Mouse (Mus musculus): ENCODE data around the gene Akap7. TPM values are rescaled to one million over a fixed set of nuclear protein-coding genes. Genes with fewer than 3 reads are reported as not detected.

Akap7 gene
- total RNA-seq (2015) (15.5 and 20.1 TPM in 2 replicates), total RNA-seq (2017) (18.5 and 18.8 TPM in 2 replicates)

DNA sequence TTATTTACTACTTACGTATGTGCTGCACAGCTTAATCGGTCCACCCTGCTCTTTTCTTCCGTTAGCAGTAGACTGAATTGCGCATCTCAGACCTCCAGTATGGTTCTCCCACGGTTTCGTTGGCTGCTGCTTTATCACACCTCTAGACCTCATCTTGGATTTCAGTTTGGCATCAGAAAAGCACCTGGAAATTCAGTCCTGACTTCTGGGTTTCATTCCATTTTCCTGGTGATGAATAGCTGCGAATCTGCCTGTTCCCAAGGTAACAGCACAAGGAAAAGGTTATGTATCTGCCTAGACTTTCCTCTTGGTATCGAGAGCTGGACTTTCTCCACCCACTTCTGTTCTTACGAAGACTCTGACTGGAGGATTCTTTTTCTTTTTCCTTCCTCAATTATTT lies at the start of gene Akap7:
Gene Akap7 (minus strand): TSS at position 101 of the 400 bp plus-strand sequence.
- ATAC-seq (ENCODE audit: poor library complexity, severe bottlenecking), result no peak

DNA sequence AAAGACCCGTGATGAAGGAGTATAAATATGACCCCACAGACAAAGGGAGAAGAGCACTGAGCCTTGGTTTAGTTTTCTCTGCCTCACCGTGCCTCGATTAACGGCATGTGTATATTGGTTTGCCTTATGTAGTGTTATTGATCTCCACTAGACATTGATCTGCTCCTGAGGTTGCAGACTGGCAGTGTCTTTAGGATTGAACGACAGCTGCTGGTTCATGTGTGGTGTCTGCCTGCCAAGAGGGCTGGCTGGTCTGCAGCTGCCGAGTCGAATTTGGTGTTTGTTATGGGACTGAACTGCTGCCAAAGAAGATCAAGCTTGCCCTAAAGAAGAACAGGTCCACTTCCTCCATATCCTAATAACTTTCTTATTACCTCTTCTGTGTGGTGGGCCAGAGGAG lies 46.7 kb upstream of the Akap7 start:
- no peak for ATAC-seq (ENCODE audit: poor library complexity, severe bottlenecking)

GRCm38 (mm10) chr10:25353941-25354340 lies 46.3 kb upstream of the Akap7 start:
- no peak for ATAC-seq (ENCODE audit: poor library complexity, severe bottlenecking)

- no peak for ATAC-seq (ENCODE audit: poor library complexity, severe bottlenecking)
These were observed 35.1 kb upstream of the Akap7 start for GRCm38 (mm10) chr10:25342801-25343200.

- ATAC-seq (ENCODE audit: poor library complexity, severe bottlenecking), result no peak
These were observed 33.0 kb upstream of the Akap7 start for GRCm38 (mm10) chr10:25340675-25341074.

DNA sequence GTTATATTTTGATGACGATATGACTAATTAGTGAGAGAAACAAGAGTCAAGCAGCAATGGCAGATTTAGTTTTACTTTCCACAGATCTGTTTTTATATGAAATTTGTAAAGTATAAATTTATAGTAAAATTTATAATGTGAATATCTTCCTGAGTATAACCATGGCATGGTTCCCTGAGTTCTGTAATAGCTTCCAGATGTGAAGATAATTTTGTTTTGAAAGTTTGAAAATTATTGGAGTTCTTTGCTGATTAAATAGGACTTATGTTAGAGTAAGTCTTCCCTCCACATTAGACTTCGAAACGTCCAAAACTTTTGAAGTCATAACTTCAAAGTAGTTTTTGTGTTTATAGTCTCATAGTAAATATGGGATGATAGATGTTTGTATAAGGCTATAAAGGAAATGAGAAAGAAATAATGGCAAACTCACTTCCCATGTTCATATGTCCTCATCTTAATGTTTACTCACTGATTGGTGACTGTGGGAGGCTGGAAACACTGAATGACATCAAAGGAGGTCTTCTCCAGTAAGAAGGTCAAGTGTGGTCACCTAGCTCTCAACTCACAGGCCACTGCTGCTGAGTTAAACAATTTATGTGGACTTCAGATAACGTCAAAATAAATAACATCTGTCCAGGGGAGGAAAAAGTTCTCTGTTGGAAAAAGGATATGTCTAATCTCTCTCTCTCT lies 25.9 kb upstream of the Akap7 start:
- ATAC-seq (ENCODE audit: poor library complexity, severe bottlenecking), result no peak

GRCm38 (mm10) chr10:25331321-25332049 lies 23.8 kb upstream of the Akap7 start:
- ATAC-seq (ENCODE audit: poor library complexity, severe bottlenecking), result peak; percentile 98

- no peak for ATAC-seq (ENCODE audit: poor library complexity, severe bottlenecking)
These were observed 22.4 kb upstream of the Akap7 start for GRCm38 (mm10) chr10:25330094-25330493.

DNA sequence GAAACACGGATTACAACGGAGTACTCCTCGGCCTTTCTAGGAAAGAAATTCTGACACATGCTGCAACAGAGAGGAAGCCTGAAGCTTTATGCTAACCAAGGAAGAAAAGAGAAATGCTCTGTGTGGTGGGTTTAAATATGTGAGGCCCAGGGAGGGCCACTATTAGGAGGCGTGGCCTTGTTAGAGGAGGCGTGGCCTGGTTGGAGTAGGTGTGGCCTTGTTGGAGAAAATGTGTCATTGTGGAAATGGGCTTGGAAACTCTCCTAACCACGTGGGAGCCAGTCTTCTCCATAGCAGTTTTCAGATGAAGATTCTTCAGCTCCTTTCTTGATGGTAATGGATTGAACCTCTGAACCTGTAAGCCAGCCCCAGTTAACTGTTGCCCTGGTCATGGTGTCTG lies 19.8 kb upstream of the Akap7 start:
- no peak for ATAC-seq (ENCODE audit: poor library complexity, severe bottlenecking)

GRCm38 (mm10) chr10:25325690-25326089 lies 18.0 kb upstream of the Akap7 start:
- ATAC-seq (ENCODE audit: poor library complexity, severe bottlenecking), result no peak

GRCm38 (mm10) chr10:25321198-25321597 lies 13.5 kb upstream of the Akap7 start:
- ATAC-seq (ENCODE audit: poor library complexity, severe bottlenecking), result peak; percentile 66

GRCm38 (mm10) chr10:25319531-25319930 lies 11.9 kb upstream of the Akap7 start:
- no peak for ATAC-seq (ENCODE audit: poor library complexity, severe bottlenecking)

GRCm38 (mm10) chr10:25318405-25318804 lies 10.7 kb upstream of the Akap7 start:
- ATAC-seq (ENCODE audit: poor library complexity, severe bottlenecking), result peak; percentile 95

DNA sequence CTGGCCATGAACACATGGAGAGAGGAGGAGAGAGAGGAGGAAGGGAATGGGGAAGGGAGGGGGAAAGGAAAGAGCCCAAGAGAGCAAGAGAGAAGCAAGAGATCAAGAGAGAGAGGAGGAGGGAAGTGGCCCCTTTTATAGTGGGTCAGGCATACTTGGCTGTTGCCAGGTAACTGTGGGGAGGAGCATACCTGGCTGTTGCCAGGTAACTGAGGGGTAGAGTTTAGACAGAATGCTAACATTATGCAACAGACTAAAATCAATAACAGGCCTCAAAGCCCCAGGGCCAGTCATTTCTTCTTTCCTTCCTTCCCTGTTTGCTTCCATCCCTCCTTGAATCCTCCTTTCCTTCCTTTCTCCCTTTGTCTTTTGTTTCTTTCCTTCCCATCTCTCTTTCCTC lies 10.0 kb upstream of the Akap7 start:
- no peak for ATAC-seq (ENCODE audit: poor library complexity, severe bottlenecking)

DNA sequence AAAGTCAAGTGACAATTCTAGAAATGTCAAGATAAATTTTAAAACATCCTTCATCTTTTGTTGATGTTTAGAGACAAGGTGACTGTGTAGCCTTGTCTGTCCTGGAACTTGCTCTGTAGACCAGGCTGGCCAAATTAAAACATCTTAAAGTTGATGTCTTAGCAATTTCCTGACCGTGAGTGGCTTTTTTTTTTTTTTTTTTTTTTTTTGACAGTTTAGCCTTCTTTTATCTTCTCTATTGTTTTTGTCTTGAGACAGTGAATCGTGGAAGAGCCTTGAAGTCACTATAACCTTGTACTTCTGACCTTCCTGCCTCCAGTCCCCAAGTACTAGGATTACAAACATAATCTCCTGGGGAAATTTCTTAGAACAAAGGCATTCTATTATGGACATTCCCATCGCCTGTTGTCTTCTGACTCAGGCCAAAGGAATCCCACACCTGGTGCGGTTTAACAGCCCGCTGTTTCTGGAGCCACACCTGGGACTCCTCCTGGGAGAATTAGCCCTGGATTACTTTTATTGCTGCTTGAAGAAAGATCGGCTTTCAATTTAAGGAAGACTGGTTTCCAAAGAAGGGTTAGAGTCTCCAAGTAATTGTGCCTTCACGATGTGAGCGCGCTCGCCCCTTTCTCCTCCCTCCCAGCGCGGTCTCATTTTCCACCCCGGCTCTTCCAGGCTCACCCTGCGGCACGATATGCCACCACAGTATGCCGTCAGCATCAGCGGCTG lies 6.3 kb upstream of the Akap7 start:
- ATAC-seq (ENCODE audit: poor library complexity, severe bottlenecking), result no peak

DNA sequence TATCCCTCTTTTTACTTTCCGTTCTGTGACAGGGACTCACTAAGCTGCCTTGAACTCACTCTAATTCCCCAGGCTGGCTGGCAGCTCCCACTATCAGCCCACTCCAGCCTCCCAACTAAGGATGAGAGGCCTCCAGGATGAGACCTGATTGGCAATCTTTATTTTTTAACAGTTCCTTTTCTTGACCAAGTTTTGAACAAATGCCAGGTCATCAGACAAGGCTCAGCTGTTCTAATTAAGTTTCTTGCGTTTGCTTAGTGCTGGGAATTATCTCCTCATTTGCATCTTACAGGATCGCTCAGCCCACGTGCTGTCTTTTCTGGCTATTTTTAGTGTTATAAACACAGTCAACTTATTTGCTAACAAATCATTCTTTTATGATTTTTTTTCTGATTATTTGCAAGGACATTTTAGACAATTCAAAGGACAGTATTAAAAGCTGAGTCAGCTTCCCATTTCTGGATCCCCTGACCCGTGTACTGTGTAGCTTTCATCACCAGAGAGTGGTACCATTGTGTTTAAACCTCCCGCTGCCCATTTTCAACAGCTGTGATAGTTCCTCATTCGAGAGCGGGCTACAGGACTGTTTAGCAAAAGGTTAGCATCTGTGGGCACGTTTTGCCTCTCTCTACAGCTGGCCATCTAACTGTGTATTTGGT lies 4.0 kb upstream of the Akap7 start:
- ATAC-seq (ENCODE audit: poor library complexity, severe bottlenecking), result peak; percentile 89

GRCm38 (mm10) chr10:25310736-25311135 lies 3.1 kb upstream of the Akap7 start:
- ATAC-seq (ENCODE audit: poor library complexity, severe bottlenecking), result no peak

DNA sequence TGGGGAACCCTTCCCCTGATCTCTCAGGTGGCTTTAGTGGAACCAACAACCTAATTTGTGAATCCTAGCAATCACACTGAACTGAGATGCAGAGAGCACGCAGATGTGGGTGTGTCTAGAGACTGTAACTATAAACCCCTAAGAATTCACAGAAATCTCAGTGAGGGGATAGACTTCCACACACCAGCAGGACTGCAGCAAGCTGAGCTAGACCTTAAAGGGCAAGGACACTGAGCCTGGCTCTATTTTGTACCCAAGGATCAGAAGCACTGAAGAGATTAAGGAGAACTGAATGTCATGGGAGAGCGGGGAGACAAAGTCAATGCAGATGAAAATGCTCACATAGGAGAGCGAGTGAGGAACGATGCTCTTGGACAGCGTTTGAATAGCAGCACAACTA lies 2.3 kb upstream of the Akap7 start:
- no peak for ATAC-seq (ENCODE audit: poor library complexity, severe bottlenecking)

GRCm38 (mm10) chr10:25305146-25305545 lies 2.5 kb downstream of the Akap7 start:
- ATAC-seq (ENCODE audit: poor library complexity, severe bottlenecking), result no peak

- no peak for ATAC-seq (ENCODE audit: poor library complexity, severe bottlenecking)
These were observed 3.1 kb downstream of the Akap7 start for GRCm38 (mm10) chr10:25304608-25305007.

DNA sequence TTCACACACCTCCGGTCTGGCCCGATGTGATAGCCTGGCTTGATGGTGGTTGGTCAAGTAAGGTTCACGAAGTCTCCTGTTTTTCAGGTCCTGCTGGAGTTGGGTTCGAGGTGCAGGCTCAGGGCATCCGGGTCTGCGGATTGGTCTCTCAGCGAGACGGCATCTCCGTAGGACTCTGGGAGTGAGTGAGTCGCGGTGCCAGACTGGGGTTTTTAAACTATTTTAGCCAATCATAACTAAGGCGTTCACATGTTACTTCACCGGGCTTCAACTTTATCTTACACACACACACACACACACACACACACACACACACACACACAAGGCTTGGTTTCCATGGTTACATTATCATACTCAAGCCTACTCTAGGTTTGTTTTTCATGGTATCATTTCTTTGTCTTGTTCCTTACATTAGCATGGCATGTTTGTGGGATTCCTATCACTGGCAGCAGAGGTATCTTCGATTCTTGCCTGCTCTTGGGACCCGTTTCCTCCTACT lies 8.6 kb downstream of the Akap7 start:
- ATAC-seq (ENCODE audit: poor library complexity, severe bottlenecking), result no peak

Measured in megakaryocyte, adult 5-6 weeks (primary cell).